Mouse (Mus musculus) natural killer cell, adult 2 months (primary cell): ENCODE results near the gene C1ql1.

Experiments
- DNase-seq, 2 experiments: peaks; one replicate each; pipeline ENCODE4 v3.0.0; 2022; ENCODE audit warnings: low spot score in 2 of 2

C1ql1 gene

GRCm38 (mm10) chr11:102958870-102959269 lies 12.4 kb upstream of the C1ql1 start:
- DNase-seq: no peak

- DNase-seq: no peak
Observed at GRCm38 (mm10) chr11:102958431-102958830, 11.9 kb upstream of the C1ql1 start.

DNA sequence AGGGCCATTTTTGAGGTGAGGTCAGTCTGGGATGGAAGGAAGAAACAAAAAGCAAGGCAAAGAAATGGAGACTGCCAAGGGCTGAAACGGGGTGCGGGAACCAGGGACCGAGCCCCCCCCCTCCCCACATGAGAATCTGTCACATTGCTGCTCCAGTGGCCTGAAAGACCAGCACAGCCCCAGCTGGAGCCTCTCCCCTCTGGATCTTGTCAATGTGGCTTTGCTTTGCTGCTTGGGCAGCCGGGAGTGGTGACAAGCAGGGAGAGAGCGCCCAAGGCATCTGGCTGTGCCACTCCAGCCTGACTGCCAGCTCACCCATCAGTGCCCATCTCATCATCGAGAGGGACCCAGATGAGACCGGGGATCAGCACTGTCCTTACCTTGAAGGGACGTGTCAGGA lies 11.2 kb upstream of the C1ql1 start:
- no peak for DNase-seq

DNA sequence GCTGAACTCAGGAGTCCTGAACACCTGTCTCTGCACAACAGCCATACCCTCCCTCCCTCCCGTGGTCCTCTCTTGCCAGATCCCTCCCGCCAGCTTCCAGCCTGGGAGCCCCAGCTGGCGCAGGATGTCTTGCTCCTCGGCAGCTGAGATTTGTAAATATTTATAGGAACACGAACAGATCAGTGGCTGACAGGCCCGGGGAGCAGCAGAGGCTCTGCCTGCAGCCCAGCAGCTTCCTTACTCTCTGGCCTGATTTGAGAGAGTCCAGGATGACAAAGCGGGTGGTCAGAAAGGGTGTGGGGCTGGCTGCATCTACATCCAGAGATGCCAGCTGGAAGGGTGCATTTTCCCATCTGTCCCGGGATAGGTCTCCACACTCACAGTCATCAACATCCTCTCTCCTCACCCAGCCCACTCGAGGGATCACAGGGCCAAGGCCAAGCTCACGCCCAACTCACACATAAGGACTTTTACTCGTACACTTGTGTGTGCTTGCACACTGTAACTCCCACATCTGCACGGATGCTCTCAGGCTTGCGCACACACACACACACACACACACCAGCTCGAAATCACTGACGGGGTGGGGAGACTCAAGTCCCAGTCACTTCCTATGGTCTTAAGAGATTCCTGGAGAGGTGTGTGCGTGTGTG lies 10.6 kb upstream of the C1ql1 start:
- DNase-seq: no peak

- no peak for DNase-seq
Observed at GRCm38 (mm10) chr11:102952922-102953321, 6.4 kb upstream of the C1ql1 start.

DNA sequence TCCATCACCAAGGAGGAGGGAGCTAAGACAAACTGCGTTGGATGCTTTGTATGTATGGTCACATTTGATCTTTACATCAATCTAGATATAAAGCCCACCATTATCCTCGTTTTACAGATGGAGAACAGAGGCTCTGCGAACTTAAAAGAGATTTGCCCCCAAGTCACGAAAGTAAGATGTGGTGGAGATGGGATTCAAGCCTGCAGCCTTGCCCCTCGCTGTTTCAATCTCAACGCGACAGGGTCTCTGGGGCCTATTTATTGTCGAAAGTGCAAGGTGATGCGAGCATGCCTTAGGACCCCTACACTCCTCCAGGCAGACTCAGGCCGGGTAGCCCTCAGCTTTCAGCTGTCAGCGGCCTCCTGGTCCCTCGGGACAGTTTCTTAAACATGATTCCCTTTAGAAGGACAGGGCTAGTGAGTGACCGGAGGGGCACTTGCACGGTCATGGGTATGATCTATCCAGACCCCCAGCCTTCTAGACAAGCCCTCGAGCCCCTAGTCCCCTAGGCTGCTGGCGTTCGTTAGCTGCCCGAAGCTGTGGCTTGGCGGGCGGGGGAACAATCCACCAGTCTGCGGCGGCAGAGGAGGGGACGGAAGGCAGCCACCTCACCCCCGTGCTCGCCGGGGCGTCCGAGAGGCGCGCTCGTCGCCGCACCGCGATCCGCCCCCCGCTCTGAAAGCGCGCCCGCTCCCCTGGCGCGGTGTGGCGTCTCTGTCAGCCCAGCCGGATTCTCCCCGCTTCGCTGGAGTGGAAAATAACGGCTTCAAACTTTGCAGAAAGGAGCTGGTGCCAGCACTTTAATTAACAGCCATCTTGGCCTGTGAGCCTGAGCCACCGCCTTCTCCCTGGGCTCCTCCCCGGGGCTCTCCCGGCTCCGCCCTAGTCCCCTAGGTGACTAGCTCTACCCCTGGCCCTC lies 1.8 kb upstream of the C1ql1 start:
- DNase-seq: no peak

- DNase-seq: no peak
Observed at GRCm38 (mm10) chr11:102946992-102947343, 480 bp upstream of the C1ql1 start.

- DNase-seq: no peak
Observed at GRCm38 (mm10) chr11:102945306-102946264, 903 bp downstream of the C1ql1 start.

- DNase-seq: no peak
Observed at GRCm38 (mm10) chr11:102941236-102941635, 5.3 kb downstream of the C1ql1 start.

GRCm38 (mm10) chr11:102939024-102939675 lies 7.3 kb downstream of the C1ql1 start:
- no peak for DNase-seq

DNA sequence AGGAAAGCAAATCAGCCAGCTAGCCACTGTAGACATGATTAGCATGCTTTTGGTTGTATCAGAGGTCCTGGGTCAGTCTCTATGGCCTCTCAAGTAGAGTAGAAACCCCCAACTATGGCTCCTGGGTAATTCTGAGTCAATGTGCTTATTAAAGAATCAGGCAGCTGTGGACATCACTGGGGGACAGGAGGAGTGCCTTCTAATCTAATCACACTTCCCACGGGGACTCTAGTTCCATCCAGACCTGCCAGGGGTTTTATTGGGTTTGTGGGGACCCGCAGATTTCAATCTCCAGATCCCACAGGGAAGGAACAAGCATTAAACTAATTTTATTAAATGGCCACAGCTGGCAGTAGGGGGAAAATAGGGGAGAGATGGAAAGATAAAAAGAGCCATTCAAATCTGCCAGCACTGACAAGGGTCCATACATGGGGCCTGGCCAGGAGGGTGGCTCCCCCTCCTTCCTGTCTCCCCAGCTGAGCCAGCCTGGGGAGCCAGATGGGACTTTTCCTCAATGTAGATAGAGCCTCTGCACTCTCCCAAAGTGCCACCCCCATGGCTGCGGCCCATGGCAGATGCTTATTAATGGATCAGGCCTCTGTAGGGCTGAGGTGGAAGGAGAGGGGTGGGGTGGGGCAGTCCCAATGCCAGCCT lies 8.8 kb downstream of the C1ql1 start:
- no peak for DNase-seq

- DNase-seq: no peak
Observed at GRCm38 (mm10) chr11:102936272-102936671, 10.2 kb downstream of the C1ql1 start.

GRCm38 (mm10) chr11:102930672-102931071 lies 15.8 kb downstream of the C1ql1 start:
- no peak for DNase-seq

DNA sequence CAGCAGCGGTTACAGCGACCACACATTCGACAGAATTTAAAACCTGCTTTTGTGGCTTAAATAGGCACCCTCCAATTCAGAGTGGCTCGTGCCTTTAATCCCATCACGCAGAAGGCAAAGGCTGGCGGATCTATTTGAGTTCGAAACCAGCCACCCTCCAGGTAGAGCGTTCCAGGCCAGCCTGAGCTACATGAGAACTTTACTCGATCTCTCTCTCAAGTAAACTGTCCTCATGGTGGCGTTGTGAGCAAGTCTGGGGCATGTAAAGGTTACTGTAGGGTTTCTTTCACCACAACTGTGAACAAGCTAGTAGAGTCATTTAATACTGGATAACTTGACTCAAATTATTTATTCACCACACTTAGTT lies 21.2 kb downstream of the C1ql1 start:
- DNase-seq: no peak

GRCm38 (mm10) chr11:102924557-102925350 lies 21.7 kb downstream of the C1ql1 start, which contains the start of gene Kif18b:
TSS of gene Kif18b (minus strand) at chr11:102925124.
- peak; percentile 92 to 94 for DNase-seq

GRCm38 (mm10) chr11:102921491-102921890 lies 25.0 kb downstream of the C1ql1 start:
- DNase-seq: no peak

- DNase-seq: no peak
Observed at GRCm38 (mm10) chr11:102918077-102918476, 28.4 kb downstream of the C1ql1 start.

DNA sequence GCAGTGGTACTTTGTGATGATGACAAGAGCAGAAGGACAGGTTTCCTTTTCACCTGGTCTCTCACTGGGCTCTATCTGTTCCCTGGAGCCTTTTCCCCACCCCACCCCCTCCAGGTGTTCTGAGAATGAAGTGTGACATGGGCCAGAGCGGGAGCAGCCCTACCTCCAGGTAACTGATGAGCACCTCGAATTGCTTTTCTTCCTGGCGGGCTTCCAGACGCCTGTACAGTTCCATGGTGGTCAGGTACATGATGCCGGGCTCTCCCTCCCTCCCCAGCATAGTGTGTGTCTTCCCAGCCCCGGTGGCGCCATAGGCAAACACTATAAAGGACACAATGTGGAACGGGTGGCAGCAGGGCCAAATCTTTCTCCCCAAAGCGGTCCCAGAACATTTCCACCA lies 31.1 kb downstream of the C1ql1 start:
- DNase-seq: no peak

DNA sequence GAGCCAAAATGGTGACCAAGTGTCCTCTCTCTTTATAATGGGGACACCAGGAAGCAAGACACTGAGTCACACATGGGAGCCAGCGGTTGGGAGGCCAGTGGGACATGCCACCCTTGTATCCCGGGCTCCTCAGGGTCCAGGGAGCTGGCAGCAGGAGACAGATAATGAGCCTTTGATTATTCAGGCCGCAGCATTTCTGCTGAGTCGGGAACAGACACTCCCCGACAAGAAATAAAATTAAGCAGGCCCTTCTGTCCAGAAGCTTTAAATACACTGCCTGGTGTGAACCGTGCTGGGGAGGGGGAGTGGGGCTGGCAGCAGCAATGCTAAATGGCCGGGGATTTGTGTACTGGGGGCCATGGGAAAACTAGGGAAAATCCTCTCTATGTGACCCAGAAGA lies 35.1 kb downstream of the C1ql1 start:
- no peak for DNase-seq

- no peak for DNase-seq
Observed at GRCm38 (mm10) chr11:102903654-102904053, 42.8 kb downstream of the C1ql1 start.
